Mouse (Mus musculus): ENCODE measurements around the gene Afp.

Afp gene

DNA sequence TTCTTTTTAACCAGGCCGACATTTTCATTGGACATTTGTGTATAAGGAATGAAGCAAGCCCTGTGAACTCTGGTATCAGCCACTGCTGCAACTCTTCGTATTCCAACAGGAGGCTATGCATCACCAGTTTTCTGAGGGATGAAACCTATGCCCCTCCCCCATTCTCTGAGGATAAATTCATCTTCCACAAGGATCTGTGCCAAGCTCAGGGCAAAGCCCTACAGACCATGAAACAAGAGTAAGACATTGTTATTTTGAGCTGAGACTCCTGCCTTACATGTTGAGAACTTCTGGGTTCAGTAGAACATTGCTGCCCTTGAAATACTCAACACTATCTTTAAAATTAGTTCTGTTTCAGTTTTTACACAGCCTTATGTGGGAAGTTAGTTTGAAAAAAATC is 16.0 kb downstream of the Afp start:
- DNase-seq (ENCODE audit: inconsistent age in 2 of 2, low spot score in 1 of 2), result no peak

GRCm38 (mm10) chr5:90507411-90507949 is 16.9 kb downstream of the Afp start:
- no peak for DNase-seq (ENCODE audit: inconsistent age in 2 of 2, low spot score in 1 of 2)

GRCm38 (mm10) chr5:90509828-90510592 is 19.5 kb downstream of the Afp start:
- DNase-seq (ENCODE audit: inconsistent age in 2 of 2, low spot score in 1 of 2), result no peak

GRCm38 (mm10) chr5:90512288-90512955 is 21.9 kb downstream of the Afp start:
- no peak for DNase-seq (ENCODE audit: inconsistent age in 2 of 2, low spot score in 1 of 2)

- DNase-seq (ENCODE audit: inconsistent age in 2 of 2, low spot score in 1 of 2), result no peak
These were observed 25.0 kb downstream of the Afp start for GRCm38 (mm10) chr5:90515561-90515960.

GRCm38 (mm10) chr5:90518356-90519100 is 28.0 kb downstream of the Afp start, which contains the start of gene Afm:
Gene Afm, plus strand, starts transcription at chr5:90518932.
- no peak for DNase-seq (ENCODE audit: inconsistent age in 2 of 2, low spot score in 1 of 2)

DNA sequence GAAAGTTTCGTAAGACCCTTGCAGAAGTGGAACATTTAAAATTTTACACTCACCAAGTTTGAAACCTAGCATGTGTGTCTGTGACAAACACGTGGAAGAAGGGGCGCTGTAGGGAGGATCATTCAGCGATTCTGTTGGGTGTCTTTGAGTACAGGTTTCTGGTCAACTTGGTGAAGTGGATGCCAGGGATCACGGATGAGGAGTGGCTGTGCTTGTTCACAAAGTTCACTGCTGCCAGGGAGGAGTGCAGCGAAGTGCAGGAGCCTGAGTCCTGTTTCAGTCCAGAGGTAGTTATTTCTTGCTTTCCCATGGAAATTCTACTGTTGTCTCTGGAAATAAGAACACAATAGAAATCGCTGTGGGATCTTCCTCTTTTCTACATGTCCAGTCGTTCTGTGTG is 60.7 kb downstream of the Afp start:
- no peak for DNase-seq (ENCODE audit: inconsistent age in 2 of 2, low spot score in 1 of 2)

- DNase-seq (ENCODE audit: inconsistent age in 2 of 2, low spot score in 1 of 2), result no peak
These were observed 65.5 kb downstream of the Afp start for GRCm38 (mm10) chr5:90556052-90556451.
